Comparison of ENCODE assay signal across 17 mouse cellular contexts in the genomic region with DNA sequence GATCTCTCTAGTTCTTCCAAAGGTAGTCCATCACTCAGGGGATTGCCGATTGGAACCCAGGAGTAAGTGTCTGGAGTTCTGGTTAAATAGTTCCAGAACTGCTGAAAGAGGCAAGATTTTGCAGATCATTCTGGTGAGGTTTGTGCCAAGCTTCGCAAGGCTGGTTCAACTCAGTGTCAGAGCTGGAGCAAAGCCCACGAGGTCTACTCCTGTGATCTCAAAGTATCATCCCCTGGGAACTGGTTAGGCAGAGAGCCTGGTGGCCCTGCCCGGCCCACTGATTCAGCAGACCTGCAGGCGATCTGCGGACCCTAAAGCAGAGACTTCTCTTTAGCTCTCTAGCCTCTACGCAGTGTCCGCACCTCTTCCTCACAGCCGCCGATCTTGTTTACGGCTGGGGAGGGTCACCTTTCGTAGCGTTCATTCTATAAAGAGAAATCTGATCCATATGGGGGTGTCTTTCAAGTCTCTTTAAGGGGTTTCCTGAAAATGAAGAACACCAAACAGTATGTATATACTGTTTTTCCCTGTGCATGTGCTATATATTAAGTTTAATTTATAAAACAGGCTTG. TPM values are rescaled to one million over a fixed set of nuclear protein-coding genes. Genes with fewer than 3 reads are reported as not detected.
DNase-seq lines count a peak whose midpoint lies in the region; ATAC-seq and TF ChIP-seq lines count a peak whose summit lies in the region.
"Had no signal": no experiment of that assay in that cellular context is flagged by ENCODE, and none has a peak within 500 bp of the region (broad histone marks: within the 10 kb centered on the region; RNA-seq: fewer than 3 reads in every experiment).

No protein-coding gene starts in this region.

- no peak for TF ChIP-seq POLR2A in limb, embryonic 14.5 days (IDR thresholded peaks at IDR 0.05; ENCODE audit: borderline replicate concordance, extremely low read depth, insufficient read depth, insufficient read length)

- intact Hi-C loops in gastrocnemius, adult 2 months (cut with DNase I), result no loop called here

- WGBS in limb, embryonic 14.5 days, result 22% methylated on average over 13 of the region's 13 CpGs
- WGBS in hindbrain, embryonic 12.5 days, result 74% methylated on average over 13 of the region's 13 CpGs
- 77% methylated on average over 13 of the region's 13 CpGs for WGBS in hindbrain, embryonic 14.5 days

- peak; percentile 32 for DNase-seq in gastrocnemius, adult 2 months
- DNase-seq in gastrocnemius, adult 18-20 months (ENCODE audit: low spot score), result no peak
- DNase-seq in adrenal gland, postnatal 36 days, result peak; percentile 42 to 54
- DNase-seq in kidney, adult 8-10 months, result peak; percentile 84 to 87
- no peak for DNase-seq in limb, embryonic 14.5 days (ENCODE audit: low spot score)
- DNase-seq in frontal cortex, postnatal 14 days (ENCODE audit: low spot score in 2 of 2), result no peak
- DNase-seq in hindbrain, embryonic 14.5 days (ENCODE audit: low spot score), result no peak
- DNase-seq: B cell, adult 2 months; gastrocnemius, postnatal 36 days; layer of hippocampus, postnatal 36 days; liver, embryonic 13.5 days; right cerebral cortex, postnatal 14 days; thymus, postnatal 36 days had no signal

- no peak overlapping the region for H3K27ac ChIP-seq in gastrocnemius, adult 2 months
- peak overlapping the region; percentile 28 for H3K27ac ChIP-seq in limb, embryonic 14.5 days (replicated peaks; ENCODE audit: low read depth, low read length)
- H3K27ac ChIP-seq in hindbrain, embryonic 12.5 days, result no peak overlapping the region
- H3K27ac ChIP-seq in hindbrain, embryonic 14.5 days, result no peak overlapping the region
- H3K27ac ChIP-seq: forebrain, embryonic 12.5 days; heart, embryonic 15.5 days; liver, embryonic 13.5 days had no signal

- TF ChIP-seq CTCF in gastrocnemius, adult 2 months (IDR thresholded peaks at IDR 0.05), result no peak

- peak overlapping the region; percentile 31; the same call in 1 of the 2 replicates for H3K4me2 ChIP-seq in limb, embryonic 14.5 days (replicated peaks; ENCODE audit: low read depth, low read length, severe bottlenecking)
- H3K4me2 ChIP-seq in hindbrain, embryonic 12.5 days (replicated peaks), result no peak overlapping the region
- H3K4me2 ChIP-seq in hindbrain, embryonic 14.5 days (replicated peaks), result no peak overlapping the region
- H3K4me2 ChIP-seq: forebrain, embryonic 12.5 days; heart, embryonic 15.5 days; liver, embryonic 13.5 days had no signal

- no peaks in the 10 kb centered on the region for H3K27me3 ChIP-seq in limb, embryonic 14.5 days (ENCODE audit: control insufficient read depth, insufficient read depth, low read length)
- H3K27me3 ChIP-seq in hindbrain, embryonic 12.5 days, result no peaks in the 10 kb centered on the region
- no peaks in the 10 kb centered on the region for H3K27me3 ChIP-seq in hindbrain, embryonic 14.5 days (ENCODE audit: control insufficient read depth, insufficient read depth, low read length)
- H3K27me3 ChIP-seq: forebrain, embryonic 12.5 days; heart, embryonic 15.5 days; liver, embryonic 13.5 days had no signal

- peaks cover 23% of the 10 kb centered on the region for H3K4me1 ChIP-seq in limb, embryonic 14.5 days (ENCODE audit: control insufficient read depth, insufficient read depth, low read length)
- peaks cover 36% of the 10 kb centered on the region for H3K4me1 ChIP-seq in hindbrain, embryonic 12.5 days
- H3K4me1 ChIP-seq in hindbrain, embryonic 14.5 days (replicated peaks; ENCODE audit: control insufficient read depth, insufficient read depth, low read length), result peaks cover 7% of the 10 kb centered on the region; the same call in 1 of the 2 replicates
- H3K4me1 ChIP-seq: heart, embryonic 15.5 days; liver, embryonic 13.5 days had no signal

- no peaks in the 10 kb centered on the region for H3K36me3 ChIP-seq in limb, embryonic 14.5 days (ENCODE audit: control insufficient read depth, insufficient read depth, low read length)
- H3K36me3 ChIP-seq in hindbrain, embryonic 12.5 days, result no peaks in the 10 kb centered on the region
- no peaks in the 10 kb centered on the region for H3K36me3 ChIP-seq in hindbrain, embryonic 14.5 days (replicated peaks; ENCODE audit: control insufficient read depth, insufficient read depth)
- H3K36me3 ChIP-seq: forebrain, embryonic 12.5 days; G1E; heart, embryonic 15.5 days; liver, embryonic 13.5 days had no signal

- ATAC-seq in limb, embryonic 14.5 days (ENCODE audit: low FRiP score, low read depth), result peak; percentile 50; the same call in 1 of the 2 replicates
- ATAC-seq in hindbrain, embryonic 12.5 days (ENCODE audit: low FRiP score), result no peak
- no peak for ATAC-seq in hindbrain, embryonic 14.5 days (ENCODE audit: low FRiP score)

- H3K9me3 ChIP-seq in limb, embryonic 14.5 days (ENCODE audit: control insufficient read depth, low read length), result no peaks in the 10 kb centered on the region
- H3K9me3 ChIP-seq in hindbrain, embryonic 12.5 days (replicated peaks), result no peaks in the 10 kb centered on the region
- no peaks in the 10 kb centered on the region for H3K9me3 ChIP-seq in hindbrain, embryonic 14.5 days (ENCODE audit: control insufficient read depth, low read length)
- H3K9me3 ChIP-seq: forebrain, embryonic 12.5 days; heart, embryonic 15.5 days; liver, embryonic 13.5 days had no signal

- H3K4me3 ChIP-seq in gastrocnemius, adult 2 months, result no peak overlapping the region
- no peak overlapping the region for H3K4me3 ChIP-seq in limb, embryonic 14.5 days (replicated peaks; ENCODE audit: low read length)
- H3K4me3 ChIP-seq in hindbrain, embryonic 12.5 days, result no peak overlapping the region
- no peak overlapping the region for H3K4me3 ChIP-seq in hindbrain, embryonic 14.5 days (replicated peaks; ENCODE audit: low read length)
- H3K4me3 ChIP-seq: forebrain, embryonic 12.5 days; heart, embryonic 15.5 days; liver, embryonic 13.5 days had no signal

- H3K9ac ChIP-seq in limb, embryonic 14.5 days (ENCODE audit: low read depth, low read length, severe bottlenecking), result no peak overlapping the region
- no peak overlapping the region for H3K9ac ChIP-seq in hindbrain, embryonic 12.5 days
- H3K9ac ChIP-seq in hindbrain, embryonic 14.5 days, result no peak overlapping the region
- H3K9ac ChIP-seq: forebrain, embryonic 12.5 days; heart, embryonic 15.5 days; liver, embryonic 13.5 days had no signal

RNA-seq across cellular contexts. Expression of gene Lama1, which starts 10.8 kb away (rescaled TPM):
- total RNA-seq in gastrocnemius, adult 2 months (2021), result under 1 TPM; 0.17 to 0.20 TPM
- total RNA-seq in gastrocnemius, adult 18-20 months (2021), result under 1 TPM; 0.02 to 0.05 TPM
- total RNA-seq in adrenal gland, postnatal 36 days (2021), result 10 to 100 TPM; 10.1 to 15.7 TPM
- polyA plus RNA-seq in limb, embryonic 14.5 days (2012; rRNA removed), result 4.0 and 6.9 TPM in 2 replicates
- polyA plus RNA-seq in limb, embryonic 14.5 days (2014; fragmentation: Nextera tagmentation; extraction: Ambion mirVana), result 4.1 and 4.6 TPM in 2 replicates
- polyA plus RNA-seq in hindbrain, embryonic 12.5 days (2016; fragmentation: Nextera tagmentation; extraction: Ambion mirVana), result 14.7 and 19.2 TPM in 2 replicates
- 10.5 and 15.4 TPM in 2 replicates for polyA plus RNA-seq in hindbrain, embryonic 14.5 days (2014; fragmentation: Nextera tagmentation; extraction: Ambion mirVana)
- polyA plus RNA-seq: G1E had no signal

Comparison
In these comparisons a context has a peak if more than half of its experiments do, and no peak if none do; other contexts are left out.
1. DNase-seq: peak in gastrocnemius, adult 2 months (single experiment), adrenal gland, postnatal 36 days (2 of 2) and kidney, adult 8-10 months (2 of 2); none in gastrocnemius, adult 18-20 months (single experiment), limb, embryonic 14.5 days (single experiment), frontal cortex, postnatal 14 days (0 of 2) and hindbrain, embryonic 14.5 days (single experiment).
2. RNA of gene Lama1, which starts 10.8 kb away (total RNA-seq): 10.1 to 15.7 TPM in adrenal gland, postnatal 36 days; 0.17 to 0.20 TPM in gastrocnemius, adult 2 months and 0.02 to 0.05 TPM in gastrocnemius, adult 18-20 months; every median in the first group is over 4 times any median in the second.